Mouse (Mus musculus) G1E (cell line): ENCODE measurements around the gene Trim2.

Source experiments
- CTCF ChIP-seq: IDR thresholded peaks from 2 replicates; pipeline ENCODE4 v1.5.1; 2012; ENCODE audit warnings: low read depth, low read length, inconsistent platforms, mixed read lengths
- GATA1 ChIP-seq: IDR thresholded peaks from 2 replicates; pipeline ENCODE4 v1.6.1; 2012; ENCODE audit warnings: borderline replicate concordance, low read length, inconsistent platforms, mixed read lengths
- POLR2AphosphoS5 ChIP-seq: IDR thresholded peaks from 2 replicates; pipeline ENCODE4 v1.6.1; 2012; ENCODE audit warnings: low read depth, low read length, inconsistent platforms; ENCODE audit not compliant: insufficient replicate concordance
- TAL1 ChIP-seq: conservative IDR thresholded peaks from 2 replicates; pipeline ENCODE4 v1.6.1; 2012; ENCODE audit warnings: low read depth, low read length, inconsistent platforms, mixed read lengths

DNA sequence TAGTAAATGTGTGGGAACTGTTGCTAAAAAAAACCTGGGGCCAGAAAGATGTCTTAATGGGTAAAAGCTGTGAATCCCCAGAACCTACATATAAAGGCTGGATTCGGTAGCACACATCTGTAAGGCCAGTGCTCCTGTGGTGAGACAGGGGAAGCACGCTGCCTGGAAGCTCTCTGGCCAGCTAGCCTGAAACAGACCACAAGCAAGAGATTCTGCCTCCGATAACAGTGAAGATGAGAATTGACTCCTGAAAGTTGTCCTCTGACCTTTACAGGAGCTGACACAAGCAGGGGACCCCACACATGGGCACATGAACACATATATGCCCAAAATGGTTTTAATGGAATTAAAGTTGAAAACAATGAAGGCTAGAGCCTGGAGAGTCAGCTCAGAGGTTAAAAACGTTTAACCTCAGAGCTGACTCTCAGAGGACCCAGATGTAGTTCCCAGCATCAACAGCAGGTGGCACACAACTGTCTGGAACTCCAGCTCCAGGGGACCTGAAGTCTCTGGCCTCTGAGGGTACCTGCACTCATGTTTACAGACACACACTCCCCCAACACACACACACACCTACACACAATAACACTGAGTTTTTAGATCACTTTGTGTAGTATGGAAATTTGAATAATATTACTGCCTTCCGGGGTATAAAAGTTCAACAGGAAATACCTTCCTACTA is 45.8 kb upstream of the Trim2 start:
- peak; percentile 83 for TF ChIP-seq CTCF
- no peak for TF ChIP-seq GATA1
- TF ChIP-seq POLR2AphosphoS5: no peak
- no peak for TF ChIP-seq TAL1
